Mouse (Mus musculus): Measurements from ENCODE around the gene Ccdc13.

- no peak for TF ChIP-seq TAL1 (IDR thresholded peaks at IDR 0.05; ENCODE audit: low read length)
- TF ChIP-seq POLR2A (IDR thresholded peaks at IDR 0.05; ENCODE audit: control insufficient read depth in 1 of 2, insufficient read depth in 1 of 2, low read depth in 1 of 2, low read length in 2 of 2, poor library complexity in 1 of 2): no peak
- TF ChIP-seq CTCF (IDR thresholded peaks at IDR 0.05 in 2 of 3, conservative IDR thresholded peaks at IDR 0.05 in 1 of 3; ENCODE audit: control insufficient read depth in 1 of 3, insufficient read depth in 1 of 3, low read depth in 2 of 3, low read length in 3 of 3, poor library complexity in 1 of 3, severe bottlenecking in 1 of 3): no peak
- no peak for TF ChIP-seq GABPA (IDR thresholded peaks at IDR 0.05; ENCODE audit: low read depth, low read length)
- no peak for TF ChIP-seq GATA1 (IDR thresholded peaks at IDR 0.05; ENCODE audit: low read depth, low read length)
- no peak for TF ChIP-seq JUND (IDR thresholded peaks at IDR 0.05; ENCODE audit: low read depth, low read length)
- TF ChIP-seq POLR2AphosphoS2 (IDR thresholded peaks at IDR 0.05; ENCODE audit: low read length): no peak
- TF ChIP-seq ZNF384 (IDR thresholded peaks at IDR 0.05; ENCODE audit: low read depth, low read length): no peak
- no peak for TF ChIP-seq E2F4 (IDR thresholded peaks at IDR 0.05; ENCODE audit: borderline replicate concordance, low read depth, low read length)
- no peak for TF ChIP-seq EP300 (IDR thresholded peaks at IDR 0.05; ENCODE audit: low read depth in 1 of 2, low read length in 2 of 2)
- no peak for TF ChIP-seq USF2 (IDR thresholded peaks at IDR 0.05; ENCODE audit: borderline replicate concordance in 1 of 2, insufficient read depth in 1 of 2, low read depth in 1 of 2, low read length in 2 of 2)
Measured at GRCm38 (mm10) chr9:121869973-121870515, 30.8 kb upstream of the Ccdc13 start.
